Mouse (Mus musculus) intestine, embryonic 15.5 days (tissue): ENCODE measurements around the gene Upk2. TPM values are rescaled to one million over a fixed set of nuclear protein-coding genes. Genes with fewer than 3 reads are reported as not detected.
"Not testable (repeated sequence)": the region's sequence is repeated elsewhere in the genome, so short reads cannot be mapped to it uniquely, and the experiment has no call there.

Experiments used
- ATAC-seq: fragments of 200-750 bp; cut with Nextera tagmentation; 2 replicates; pipeline ENCODE4 v1.8.0; 2017; ENCODE audit warnings: moderate TSS enrichment, moderate library complexity
- H3K27ac ChIP-seq: fragments of 300-500 bp; sonication (generic); 2 replicates; pipeline ENCODE4 v1.5.1; 2015; ENCODE audit warnings: mild to moderate bottlenecking, inconsistent platforms
- H3K27me3 ChIP-seq: fragments of 300-500 bp; sonication (generic); replicated peaks from 2 replicates; pipeline ENCODE4 v1.6.1; 2015; ENCODE audit warnings: inconsistent platforms
- H3K36me3 ChIP-seq: fragments of 300-500 bp; sonication (generic); 2 replicates; pipeline ENCODE4 v1.6.1; 2015; ENCODE audit warnings: inconsistent platforms
- H3K4me1 ChIP-seq: fragments of 300-500 bp; sonication (generic); replicated peaks from 2 replicates; pipeline ENCODE4 v1.6.1; 2015; ENCODE audit warnings: inconsistent platforms
- H3K4me2 ChIP-seq: fragments of 300-500 bp; sonication (generic); replicated peaks from 2 replicates; pipeline ENCODE4 v1.6.1; 2015; ENCODE audit warnings: mild to moderate bottlenecking, inconsistent platforms
- H3K4me3 ChIP-seq: fragments of 300-500 bp; sonication (generic); replicated peaks from 2 replicates; pipeline ENCODE4 v1.5.1; 2015; ENCODE audit warnings: inconsistent platforms
- H3K9ac ChIP-seq: fragments of 300-500 bp; sonication (generic); 2 replicates; pipeline ENCODE4 v1.6.1; 2015; ENCODE audit warnings: inconsistent platforms
- H3K9me3 ChIP-seq: fragments of 300-500 bp; sonication (generic); 2 replicates; pipeline ENCODE4 v1.6.1; 2016; ENCODE audit warnings: inconsistent platforms
- WGBS: fragments of 180-500 bp; shearing (Covaris S2); methylation state at CpG from one replicate; pipeline ENCODE4 v1.1.7; 2015; 5-methylcytosine and 5-hydroxymethylcytosine counted together
- polyA plus RNA-seq: library from polyadenylated mRNA; unstranded; fragments of >200 nt; fragmentation: Nextera tagmentation; extraction: Ambion mirVana; gene quantifications from 2 replicates; pipeline ENCODE4 v1.2.1, GENCODE M21; 2015

The Upk2 gene
- polyA plus RNA-seq, 1 experiment from 2014 or later = 1.2 TPM

DNA sequence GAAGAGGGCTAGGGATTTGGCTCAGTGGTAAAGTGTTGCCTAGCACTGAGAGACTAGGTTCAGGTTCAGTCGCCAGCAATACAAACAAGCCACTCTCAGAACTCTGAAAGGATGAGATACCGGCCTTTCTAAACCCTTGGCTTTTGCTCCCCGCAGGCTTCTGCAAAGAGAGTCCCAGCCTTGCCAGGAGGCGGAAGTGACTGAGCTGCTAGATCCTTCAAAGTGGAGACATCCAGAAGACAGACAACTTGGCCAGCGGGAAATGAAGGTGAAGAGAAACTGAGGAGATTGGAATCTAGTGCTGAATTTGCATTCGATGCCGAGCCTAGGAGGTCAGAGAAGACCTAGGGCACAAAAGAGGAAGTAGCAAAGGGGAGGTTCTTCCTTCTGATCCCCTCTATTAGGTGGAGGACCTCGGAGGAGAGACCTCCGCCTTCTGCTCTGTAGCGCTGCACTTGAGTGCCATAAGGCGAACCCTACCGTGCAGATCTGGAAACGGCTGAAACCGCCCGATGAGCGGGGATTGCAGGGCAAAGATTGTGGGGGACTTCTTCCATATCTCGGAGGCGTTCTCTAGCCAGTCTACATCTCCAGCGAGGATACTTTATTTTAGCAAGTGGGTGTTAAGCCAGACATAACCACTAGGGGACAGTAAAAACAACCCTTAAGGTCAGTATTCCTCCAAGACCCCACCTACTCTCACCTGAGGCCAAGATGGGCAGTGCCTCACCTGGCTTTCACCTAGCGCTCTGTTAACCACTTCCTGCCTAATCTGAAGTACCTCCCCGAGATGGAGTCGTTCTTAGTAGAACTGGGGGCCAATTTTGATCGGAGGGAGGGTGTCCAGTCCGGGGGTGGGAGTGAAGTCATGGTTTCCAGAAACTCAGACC lies 22.8 kb upstream of the Upk2 start:
- H3K4me2 ChIP-seq = peak overlapping the region; percentile 97

DNA sequence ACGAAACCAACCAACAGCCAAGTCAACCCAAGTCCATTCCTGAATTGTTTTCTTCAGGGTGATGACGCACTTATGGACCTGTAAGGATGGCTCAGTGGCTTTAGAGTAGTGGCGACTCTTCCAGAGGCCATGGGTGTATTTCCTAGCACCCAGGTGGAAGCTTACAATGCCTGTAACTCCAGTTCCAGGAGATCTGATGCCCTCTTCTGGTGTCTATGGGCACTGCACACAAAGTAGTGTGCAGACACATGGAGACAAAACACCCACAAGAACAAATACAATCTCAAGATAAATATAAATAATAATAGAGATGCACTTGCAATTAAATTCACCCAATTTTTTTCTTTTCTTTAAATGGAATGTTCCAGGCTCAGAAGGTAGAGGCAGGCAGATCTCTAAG lies 21.2 kb upstream of the Upk2 start:
- Histone ChIP-seq H3K4me1 (peaks cover 21% of the 10 kb centered on the region), H3K36me3 (no peaks in the 10 kb centered on the region), H3K4me3 (no peak overlapping the region), H3K4me2 (no peak overlapping the region), H3K27ac (no peak overlapping the region), H3K27me3 (no peaks in the 10 kb centered on the region), H3K9me3 (no peaks in the 10 kb centered on the region), H3K9ac (no peak overlapping the region)
- no peak for ATAC-seq
- whole genome bisulfite sequencing = 96% methylated on average over 3 of the region's 3 CpGs

More for the DNA sequence above, 22.8 kb upstream of the Upk2 start:
- Histone ChIP-seq H3K9me3 (no peaks in the 10 kb centered on the region), H3K36me3 (no peaks in the 10 kb centered on the region), H3K27ac (peak overlapping the region; percentile 99), H3K4me1 (peaks cover 24% of the 10 kb centered on the region), H3K9ac (peak overlapping the region; percentile 89), H3K4me3 (peak overlapping the region; percentile 77), H3K27me3 (no peaks in the 10 kb centered on the region)
- 4% methylated on average over 24 of the region's 24 CpGs for WGBS
- peak; percentile 32 for ATAC-seq

DNA sequence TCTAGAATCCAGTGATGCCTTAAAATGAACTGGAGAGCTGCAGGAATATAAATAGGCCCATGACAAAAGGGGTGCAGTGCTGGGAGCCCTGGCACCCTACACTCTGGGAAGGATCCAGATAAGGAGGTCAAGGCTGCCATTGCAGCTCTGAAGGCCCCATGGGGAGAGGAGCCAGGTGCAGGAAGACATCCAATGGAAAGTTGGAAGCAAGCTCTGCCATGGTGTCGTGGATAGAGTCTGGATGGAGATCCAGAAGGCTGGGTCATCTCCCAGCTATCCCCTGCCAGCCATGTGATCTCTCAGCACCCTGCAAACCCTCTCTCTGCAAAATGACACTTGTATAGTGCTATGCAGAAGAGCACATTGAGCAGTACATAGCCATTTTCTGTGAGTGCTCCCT lies 19.6 kb upstream of the Upk2 start:
- peaks cover 12% of the 10 kb centered on the region for H3K4me1 ChIP-seq
- no peaks in the 10 kb centered on the region for H3K36me3 ChIP-seq

DNA sequence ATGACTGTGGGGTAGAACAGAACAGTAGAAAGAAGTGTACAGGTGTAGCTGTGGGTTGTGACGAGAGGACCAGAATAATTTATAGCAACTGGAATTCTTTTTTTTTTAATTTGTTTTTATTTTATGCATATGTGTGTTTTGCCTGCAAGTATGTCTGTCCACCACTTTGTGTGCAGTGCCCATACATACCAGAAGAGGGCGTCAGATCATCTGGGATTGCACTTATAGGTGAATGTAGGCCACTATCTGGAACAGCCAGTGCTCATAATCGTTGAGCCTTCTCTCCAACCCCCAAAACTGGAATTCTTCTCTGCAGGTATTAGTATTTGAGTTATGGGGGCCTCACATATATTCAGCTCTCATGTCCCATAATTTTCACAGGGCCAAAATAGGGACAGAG lies 18.4 kb upstream of the Upk2 start:
- Histone ChIP-seq H3K36me3 (no peaks in the 10 kb centered on the region), H3K4me2 (no peak overlapping the region)

More for the DNA sequence above, 19.6 kb upstream of the Upk2 start:
- 35% methylated on average over 1 of the region's 1 CpGs for WGBS
- Histone ChIP-seq H3K9ac (no peak overlapping the region), H3K27me3 (no peaks in the 10 kb centered on the region), H3K4me3 (no peak overlapping the region), H3K9me3 (no peaks in the 10 kb centered on the region), H3K27ac (no peak overlapping the region), H3K4me2 (no peak overlapping the region)
- ATAC-seq = no peak

DNA sequence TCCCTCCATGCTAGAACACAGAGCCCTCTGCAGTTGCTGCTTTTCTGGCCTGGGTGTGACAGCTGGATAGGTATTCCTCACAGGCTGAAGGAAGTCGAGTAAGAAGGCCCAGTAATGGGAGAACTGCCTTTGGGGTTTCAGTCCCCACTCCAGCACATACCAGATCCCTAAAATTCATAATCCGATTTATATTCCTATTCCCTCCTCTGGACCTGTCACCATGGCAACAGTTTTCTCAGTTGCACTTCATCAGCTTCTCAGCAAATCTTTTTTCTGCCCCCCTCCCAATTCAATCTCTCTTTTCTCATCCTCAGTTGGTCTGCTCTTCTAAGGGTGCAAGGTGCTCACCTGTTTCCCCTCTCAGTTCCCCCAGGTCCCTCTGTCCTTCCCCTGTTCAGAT lies 14.0 kb upstream of the Upk2 start:
- H3K9ac ChIP-seq = no peak overlapping the region
- H3K4me3 ChIP-seq = no peak overlapping the region
- no peaks in the 10 kb centered on the region for H3K9me3 ChIP-seq
- H3K36me3 ChIP-seq = no peaks in the 10 kb centered on the region
- H3K4me1 ChIP-seq = no peaks in the 10 kb centered on the region
- H3K27ac ChIP-seq = no peak overlapping the region
- H3K4me2 ChIP-seq = no peak overlapping the region
- no peak for ATAC-seq
- WGBS = 55% methylated on average over 2 of the region's 2 CpGs
- H3K27me3 ChIP-seq = no peaks in the 10 kb centered on the region

More for the DNA sequence above, 18.4 kb upstream of the Upk2 start:
- no peak for ATAC-seq
- WGBS = 62% methylated on average over 3 of the region's 3 CpGs
- no peak overlapping the region for H3K9ac ChIP-seq
- no peaks in the 10 kb centered on the region for H3K27me3 ChIP-seq
- H3K27ac ChIP-seq = no peak overlapping the region
- no peaks in the 10 kb centered on the region for H3K9me3 ChIP-seq
- H3K4me1 ChIP-seq = peaks cover 10% of the 10 kb centered on the region
- no peak overlapping the region for H3K4me3 ChIP-seq

DNA sequence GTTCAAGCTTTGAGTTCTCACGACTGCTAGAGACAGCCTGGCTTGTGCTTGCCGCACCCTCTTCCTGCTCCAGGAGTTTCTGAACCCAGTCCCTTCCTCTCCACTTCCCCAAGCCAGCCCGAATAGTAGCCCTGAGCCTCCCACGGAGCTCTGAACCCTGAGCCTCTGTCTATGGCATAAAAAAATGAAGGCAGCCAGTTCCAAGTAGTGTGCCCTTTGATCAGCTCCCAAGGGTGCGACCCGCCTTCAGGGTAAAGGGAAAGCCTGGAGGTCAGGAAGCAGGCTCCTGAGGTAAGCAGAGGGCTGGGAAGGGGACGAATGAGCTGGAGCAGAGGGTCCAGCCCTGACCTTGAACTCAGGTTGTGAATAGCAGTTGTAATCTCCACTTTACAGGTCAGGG lies 13.4 kb upstream of the Upk2 start:
- peak; percentile 45 for ATAC-seq
- no peak overlapping the region for H3K4me2 ChIP-seq
- no peaks in the 10 kb centered on the region for H3K27me3 ChIP-seq
- H3K27ac ChIP-seq = no peak overlapping the region
- no peaks in the 10 kb centered on the region for H3K4me1 ChIP-seq
- H3K4me3 ChIP-seq = no peak overlapping the region
- H3K9ac ChIP-seq = no peak overlapping the region
- H3K36me3 ChIP-seq = no peaks in the 10 kb centered on the region
- H3K9me3 ChIP-seq = no peaks in the 10 kb centered on the region
- 38% methylated on average over 7 of the region's 7 CpGs for WGBS

DNA sequence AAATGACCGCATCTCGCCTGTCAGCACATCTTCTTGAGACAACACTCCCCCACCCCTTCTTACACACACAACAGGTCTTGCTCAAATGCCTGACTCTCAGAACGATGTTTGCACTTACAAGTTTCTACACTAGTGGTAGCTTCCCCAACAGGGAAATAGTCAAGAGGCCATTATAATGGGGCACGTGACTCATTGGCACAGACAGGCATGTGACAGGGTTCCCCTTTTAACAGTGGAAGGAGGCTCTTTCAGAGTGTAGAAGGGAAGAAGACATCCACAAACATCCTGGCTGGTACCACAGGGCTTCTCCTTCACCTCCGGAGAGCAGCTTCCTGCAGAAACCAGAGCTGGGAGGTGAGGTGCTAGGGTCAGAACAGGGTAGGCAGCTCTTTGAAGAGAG lies 7.2 kb upstream of the Upk2 start:
- ATAC-seq = no peak
- 78% methylated on average over 5 of the region's 5 CpGs for WGBS

DNA sequence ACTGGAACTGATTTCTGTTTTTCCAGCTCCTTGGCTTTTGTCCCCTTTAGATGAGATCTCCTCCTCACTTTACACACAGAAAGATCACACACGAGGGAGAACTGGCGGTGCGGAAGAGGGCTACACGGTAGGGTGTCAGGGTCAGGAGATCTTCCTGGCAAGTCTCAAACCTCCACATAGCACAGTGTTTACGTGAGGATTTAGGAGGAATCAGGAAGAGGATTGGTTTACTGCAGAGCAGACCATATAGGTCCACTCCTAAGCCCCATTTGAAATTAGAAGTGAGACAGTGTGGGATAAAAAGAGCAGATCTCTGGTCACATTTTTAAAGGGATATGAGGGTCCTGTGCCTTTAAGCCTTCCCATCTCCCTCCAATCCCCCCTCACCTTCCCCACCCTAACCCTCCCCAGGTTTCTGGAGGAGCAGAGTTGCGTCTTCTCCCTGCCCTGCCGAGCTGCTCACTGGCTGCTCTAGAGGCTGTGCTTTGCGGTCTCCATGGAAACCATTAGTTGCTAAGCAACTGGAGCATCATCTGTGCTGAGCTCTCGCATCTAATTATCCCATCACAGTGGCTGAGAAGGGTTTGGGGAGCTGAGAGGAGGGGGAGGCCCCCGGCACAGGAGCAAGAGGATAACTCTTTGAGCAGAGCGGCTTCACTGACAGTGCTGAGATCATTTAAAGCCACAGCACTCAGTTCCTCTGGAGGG lies 2.4 kb upstream of the Upk2 start:
- WGBS = 5% methylated on average over 11 of the region's 11 CpGs
- no peak overlapping the region for H3K4me3 ChIP-seq
- no peak overlapping the region for H3K9ac ChIP-seq
- H3K4me2 ChIP-seq = no peak overlapping the region
- peaks cover 9% of the 10 kb centered on the region for H3K4me1 ChIP-seq
- no peaks in the 10 kb centered on the region; the same call in 1 of the 2 replicates for H3K27me3 ChIP-seq
- ATAC-seq = peak; percentile 59; the same call in 1 of the 2 replicates
- no peaks in the 10 kb centered on the region for H3K9me3 ChIP-seq
- H3K36me3 ChIP-seq = no peaks in the 10 kb centered on the region
- no peak overlapping the region for H3K27ac ChIP-seq

More for the DNA sequence above, 7.2 kb upstream of the Upk2 start:
- Histone ChIP-seq H3K9ac (no peak overlapping the region), H3K4me3 (no peak overlapping the region), H3K27me3 (no peaks in the 10 kb centered on the region), H3K27ac (no peak overlapping the region), H3K36me3 (no peaks in the 10 kb centered on the region), H3K4me1 (no peaks in the 10 kb centered on the region), H3K4me2 (no peak overlapping the region), H3K9me3 (no peaks in the 10 kb centered on the region)

DNA sequence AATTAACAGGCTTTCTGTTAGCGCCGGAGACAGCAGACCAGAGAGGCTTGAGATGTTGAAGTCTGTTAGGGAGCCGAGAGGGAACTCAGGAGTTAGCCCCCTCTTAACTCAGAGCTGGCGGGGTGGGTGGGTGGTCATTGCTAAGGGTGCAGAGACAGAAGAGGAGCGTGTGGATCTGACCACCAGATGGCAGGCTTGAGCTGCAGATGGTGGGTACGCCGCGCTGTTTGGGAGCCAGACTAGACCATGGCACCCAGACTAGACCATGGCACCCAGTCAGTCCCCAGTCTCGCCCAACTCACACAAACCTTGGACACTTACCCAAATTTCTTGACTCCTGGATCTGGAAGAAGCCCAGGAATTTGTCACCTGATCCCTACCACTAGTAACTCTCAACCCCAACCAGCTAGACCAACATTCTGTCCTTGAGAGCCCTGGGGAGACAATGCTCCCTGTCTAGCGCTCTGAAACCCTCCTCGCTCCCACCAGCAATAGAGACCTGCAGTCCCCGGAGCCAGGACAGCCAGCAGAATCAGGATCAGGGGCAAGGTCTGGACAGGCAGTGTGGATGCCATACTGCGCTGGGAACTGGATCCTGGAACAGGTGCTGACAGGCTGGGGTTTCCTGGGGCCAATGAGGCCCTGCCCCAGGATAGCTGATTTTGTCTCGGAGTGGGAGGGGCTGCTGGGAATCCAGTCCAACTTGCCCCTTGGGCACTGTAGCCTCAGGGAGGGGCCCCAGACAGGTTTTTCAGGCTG lies 465 bp downstream of the Upk2 start:
- no peak overlapping the region for H3K27ac ChIP-seq
- H3K4me2 ChIP-seq = peak overlapping the region; percentile 18; the same call in 1 of the 2 replicates
- WGBS = 9% methylated on average over 14 of the region's 14 CpGs

DNA sequence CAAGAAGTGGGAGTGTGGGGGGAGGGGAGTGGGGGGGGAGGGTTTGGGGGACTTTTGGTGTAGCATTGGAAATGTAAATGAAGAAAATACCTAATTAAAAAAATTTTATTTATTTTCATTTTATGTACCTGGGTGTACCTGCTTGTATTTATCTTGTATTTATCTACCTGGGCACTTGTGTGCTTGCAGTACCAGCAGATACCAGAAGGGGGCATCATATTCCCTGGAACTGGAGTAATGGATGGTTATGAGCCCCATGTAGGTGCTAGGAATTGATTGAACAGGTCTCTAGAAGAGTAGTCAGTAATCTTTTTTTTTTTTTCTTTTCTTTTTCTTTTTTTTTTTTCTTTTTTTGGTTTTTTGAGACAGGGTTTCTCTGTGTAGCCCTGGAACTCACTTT lies 4.4 kb downstream of the Upk2 start:
- H3K27me3 ChIP-seq = no peaks in the 10 kb centered on the region; the same call in 1 of the 2 replicates
- no peak overlapping the region for H3K4me3 ChIP-seq
- no peak for ATAC-seq
- no peaks in the 10 kb centered on the region for H3K36me3 ChIP-seq
- H3K9ac ChIP-seq = no peak overlapping the region
- no peak overlapping the region for H3K4me2 ChIP-seq
- H3K4me1 ChIP-seq = peaks cover 9% of the 10 kb centered on the region
- no peak overlapping the region for H3K27ac ChIP-seq
- H3K9me3 ChIP-seq = no peaks in the 10 kb centered on the region

More for the DNA sequence above, 465 bp downstream of the Upk2 start:
- Histone ChIP-seq H3K27me3 (no peaks in the 10 kb centered on the region; the same call in 1 of the 2 replicates), H3K9ac (no peak overlapping the region), H3K4me1 (peaks cover 9% of the 10 kb centered on the region), H3K9me3 (no peaks in the 10 kb centered on the region), H3K4me3 (no peak overlapping the region), H3K36me3 (no peaks in the 10 kb centered on the region)
- ATAC-seq = peak; percentile 83

DNA sequence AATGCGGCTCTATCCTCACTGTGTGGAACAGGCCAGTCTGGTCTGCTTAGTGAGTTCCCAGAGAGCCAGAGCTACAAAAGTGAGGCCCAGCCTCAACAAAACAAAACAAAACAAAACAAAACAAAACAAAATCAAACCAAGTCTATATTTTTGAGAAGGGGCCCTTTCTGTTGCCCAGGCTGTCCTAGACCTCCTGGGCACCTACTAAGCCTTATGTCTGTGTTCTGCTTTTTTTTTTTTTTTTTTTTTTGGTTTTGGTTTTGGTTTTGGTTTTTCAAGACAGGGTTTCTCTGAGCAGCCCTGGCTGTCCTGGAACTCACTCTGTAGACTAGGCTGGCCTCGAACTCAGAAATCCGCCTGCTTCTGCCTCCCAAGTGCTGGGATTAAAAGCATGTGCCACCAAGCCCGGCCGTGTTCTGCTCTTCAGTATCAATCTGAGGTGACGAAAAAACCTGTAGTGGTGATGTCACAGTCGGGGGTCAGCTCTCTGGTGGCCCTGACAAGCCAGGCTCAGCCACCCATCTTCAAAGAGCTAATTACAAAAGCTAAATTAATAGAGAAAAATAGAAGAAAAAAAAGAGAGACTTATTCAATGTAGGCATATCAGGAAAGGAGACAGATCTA lies 10.3 kb downstream of the Upk2 start:
- ATAC-seq, H3K9ac ChIP-seq, H3K27me3 ChIP-seq, H3K9me3 ChIP-seq, H3K27ac ChIP-seq, H3K4me3 ChIP-seq, H3K4me1 ChIP-seq, H3K36me3 ChIP-seq, H3K4me2 ChIP-seq: not testable (repeated sequence)
- WGBS = 83% methylated on average over 7 of the region's 7 CpGs

DNA sequence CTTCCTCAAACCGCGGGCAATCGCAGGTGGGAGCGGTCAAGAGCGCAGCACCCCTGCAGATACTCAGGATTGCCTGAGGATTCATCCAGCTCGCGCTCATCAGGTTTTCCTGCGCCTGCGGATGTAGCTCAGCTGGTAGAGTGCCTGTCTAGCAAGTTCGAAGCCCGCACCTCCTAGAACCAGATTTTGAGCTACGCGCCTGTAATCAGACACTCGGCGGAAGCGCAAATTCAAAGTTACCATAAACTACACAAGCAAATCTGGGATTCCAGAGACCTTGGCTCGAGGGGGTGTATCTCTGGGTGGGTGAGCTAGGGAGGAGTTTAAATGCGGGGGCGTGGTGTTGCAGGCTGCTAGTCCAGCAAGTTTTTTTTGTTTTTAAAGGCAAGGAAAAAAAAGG lies 13.8 kb downstream of the Upk2 start, which contains the start of gene Foxr1:
Foxr1 (minus strand) TSS at position 176 of the 400 bp plus-strand sequence.
- WGBS = 70% methylated on average over 19 of the region's 19 CpGs
- Histone ChIP-seq H3K36me3 (no peaks in the 10 kb centered on the region), H3K27me3 (no peaks in the 10 kb centered on the region), H3K9me3 (no peaks in the 10 kb centered on the region), H3K4me3 (no peak within 1 kb of the TSS), H3K4me1 (no peaks in the 10 kb centered on the region), H3K27ac (no peak within 1 kb of the TSS), H3K4me2 (no peak within 1 kb of the TSS), H3K9ac (no peak within 1 kb of the TSS)
- no peak for ATAC-seq
